In genomic region chr5:133940841-133941240, GRCm38 (mm10) we compare ENCODE assay signal across 13 mouse cellular contexts.
DNase-seq lines count a peak whose midpoint lies in the region; ATAC-seq and TF ChIP-seq lines count a peak whose summit lies in the region.
"Had no signal": no experiment of that assay in that cellular context is flagged by ENCODE, and none has a peak within 500 bp of the region (broad histone marks: within the 10 kb centered on the region; RNA-seq: fewer than 3 reads in every experiment).

No protein-coding gene starts in this region.

- H3K4me1 ChIP-seq in intestine, postnatal 0 days (replicated peaks; ENCODE audit: control insufficient read depth, insufficient read depth, low read length) = no peaks in the 10 kb centered on the region
- H3K4me1 ChIP-seq: liver, embryonic 13.5 days had no signal

- no peaks in the 10 kb centered on the region for H3K27me3 ChIP-seq in intestine, postnatal 0 days (replicated peaks; ENCODE audit: control insufficient read depth, insufficient read depth, low read length)
- H3K27me3 ChIP-seq: liver, embryonic 13.5 days had no signal

- no peaks in the 10 kb centered on the region for H3K36me3 ChIP-seq in intestine, postnatal 0 days (ENCODE audit: control insufficient read depth, insufficient read depth)
- H3K36me3 ChIP-seq: G1E; liver, embryonic 13.5 days; midbrain, embryonic 10.5 days had no signal

- intact Hi-C loops in heart, postnatal 10 days (cut with DNase I) = no loop called here

- no peak for TF ChIP-seq CTCF in intestine, postnatal 0 days (IDR thresholded peaks at IDR 0.05; ENCODE audit: low read depth)

- DNase-seq in frontal cortex, postnatal 25 days (ENCODE audit: low spot score in 2 of 2) = no peak
- peak; percentile 83 for DNase-seq in cerebellum, adult 11 months
- peak; percentile 79 to 81 for DNase-seq in cerebellum, postnatal 36 days
- peak; percentile 77 to 87 for DNase-seq in right cerebral cortex, postnatal 10 days (ENCODE audit: low spot score in 2 of 2)
- no peak for DNase-seq in adipocyte (ENCODE audit: low spot score)
- no peak for DNase-seq in heart, postnatal 10 days
- DNase-seq: B cell, adult 2 months; liver, embryonic 13.5 days; lung, postnatal 10 days had no signal

- H3K27ac ChIP-seq in intestine, postnatal 0 days (ENCODE audit: low read depth, low read length) = no peak overlapping the region
- H3K27ac ChIP-seq: liver, embryonic 13.5 days; midbrain, embryonic 10.5 days had no signal

- no peak overlapping the region for H3K4me2 ChIP-seq in intestine, postnatal 0 days (replicated peaks; ENCODE audit: low read depth)
- H3K4me2 ChIP-seq: liver, embryonic 13.5 days had no signal

- WGBS in intestine, postnatal 0 days = 67% methylated on average over 3 of the region's 3 CpGs

- ATAC-seq in frontal cortex, adult (ENCODE audit: low TSS enrichment) = peak; percentile 76
- no peak for ATAC-seq in intestine, postnatal 0 days

- H3K4me3 ChIP-seq in intestine, postnatal 0 days (ENCODE audit: low read depth, low read length) = no peak overlapping the region
- H3K4me3 ChIP-seq: liver, embryonic 13.5 days; midbrain, embryonic 10.5 days had no signal

- no peak overlapping the region for H3K9ac ChIP-seq in intestine, postnatal 0 days (ENCODE audit: low read depth, low read length)
- H3K9ac ChIP-seq: liver, embryonic 13.5 days had no signal

- no peaks in the 10 kb centered on the region for H3K9me3 ChIP-seq in intestine, postnatal 0 days (ENCODE audit: control insufficient read depth)
- H3K9me3 ChIP-seq: liver, embryonic 13.5 days; midbrain, embryonic 10.5 days had no signal

Comparison
In these comparisons a context has a peak if more than half of its experiments do, and no peak if none do; other contexts are left out.
1. DNase-seq: peak in cerebellum, adult 11 months (single experiment), cerebellum, postnatal 36 days (2 of 2) and right cerebral cortex, postnatal 10 days (2 of 2); none in frontal cortex, postnatal 25 days (0 of 2), adipocyte (single experiment) and heart, postnatal 10 days (0 of 2).